Mouse (Mus musculus) spleen, adult 2 months (tissue): ENCODE measurements around the gene Thbs3. TPM values are rescaled to one million over a fixed set of nuclear protein-coding genes. Genes with fewer than 3 reads are reported as not detected.

Source experiments
- DNase-seq, 2 experiments: peaks; one replicate each; pipeline versions ENCODE4 v3.0.0 to v3.0.0-alpha.2; 2012 to 2021; ENCODE audit warnings: low spot score in 2 of 2, low read depth in 1 of 2
- H3K27ac ChIP-seq: fragments of 200-500 bp; 2 replicates; pipeline ENCODE4 v1.5.1; 2012; ENCODE audit warnings: low read length, inconsistent platforms; ENCODE audit not compliant: insufficient read depth
- H3K27me3 ChIP-seq: fragments of 200-500 bp; 2 replicates; pipeline ENCODE4 v1.6.1; 2012; ENCODE audit warnings: mild to moderate bottlenecking, moderate library complexity, low read length, inconsistent platforms; ENCODE audit not compliant: control insufficient read depth, insufficient read depth
- H3K36me3 ChIP-seq: fragments of 200-500 bp; 2 replicates; pipeline ENCODE4 v1.6.1; 2012; ENCODE audit warnings: mild to moderate bottlenecking, low read length, inconsistent platforms; ENCODE audit not compliant: control insufficient read depth, insufficient read depth
- H3K4me1 ChIP-seq: fragments of 200-500 bp; 2 replicates; pipeline ENCODE4 v1.6.1; 2011; ENCODE audit warnings: inconsistent platforms; ENCODE audit not compliant: control insufficient read depth, insufficient read depth, insufficient read length
- H3K4me3 ChIP-seq: fragments of 200-500 bp; 2 replicates; pipeline ENCODE4 v1.5.1; 2011; ENCODE audit warnings: mild to moderate bottlenecking, inconsistent platforms; ENCODE audit not compliant: insufficient read depth, insufficient read length; ENCODE audit errors: extremely low read depth
- CTCF ChIP-seq: fragments of 200-500 bp; IDR thresholded peaks from 2 replicates; pipeline ENCODE4 v1.5.1; 2011; ENCODE audit warnings: mild to moderate bottlenecking, inconsistent platforms; ENCODE audit not compliant: insufficient read depth, insufficient read length, insufficient replicate concordance; ENCODE audit errors: extremely low read depth
- POLR2A ChIP-seq: fragments of 200-500 bp; IDR thresholded peaks from 2 replicates; pipeline ENCODE4 v1.6.1; 2011; ENCODE audit warnings: low read depth, low read length, inconsistent platforms
- WGBS: fragments of 180-500 bp; shearing (Covaris S2); methylation state at CpG from one replicate; pipeline ENCODE4 v1.1.7; 2018; 5-methylcytosine and 5-hydroxymethylcytosine counted together
- polyA plus RNA-seq: library from polyadenylated mRNA; depleted of rRNA; stranded (reverse); fragments of >200 nt; gene quantifications from 2 replicates; pipeline ENCODE4 v1.2.3, GENCODE M21; 2012

The Thbs3 gene
- polyA plus RNA-seq, 1 experiment: 3.4 TPM

DNA sequence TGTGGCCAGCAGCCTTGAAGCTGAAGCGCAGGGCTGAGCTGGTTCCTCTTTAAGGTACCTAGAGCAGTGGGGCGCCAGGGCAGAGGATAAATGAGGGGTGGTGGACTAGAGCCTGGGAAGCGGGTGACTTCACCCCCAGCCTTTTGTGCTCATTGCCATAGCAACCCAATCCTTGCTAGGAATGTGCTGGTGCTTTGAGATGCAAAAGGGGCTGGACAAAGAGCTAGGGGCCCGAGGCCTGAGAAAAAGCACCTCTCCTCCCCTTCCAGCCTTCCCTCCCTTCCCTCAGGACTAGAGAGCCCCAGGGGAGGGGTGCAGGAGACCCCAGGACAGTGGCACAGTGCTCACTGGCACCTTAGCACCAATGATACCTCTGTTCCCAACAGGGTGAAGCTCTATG, 10.9 kb downstream of the Thbs3 start:
- no peak for DNase-seq
- 60% methylated on average over 4 of the region's 4 CpGs for WGBS
- TF ChIP-seq CTCF (no peak), POLR2A (no peak)
- Histone ChIP-seq H3K27ac (no peak overlapping the region), H3K36me3 (no peaks in the 10 kb centered on the region), H3K27me3 (peaks cover 8% of the 10 kb centered on the region; the same call in 1 of the 2 replicates), H3K4me1 (peaks cover 7% of the 10 kb centered on the region; the same call in 1 of the 2 replicates), H3K4me3 (no peak overlapping the region)

DNA sequence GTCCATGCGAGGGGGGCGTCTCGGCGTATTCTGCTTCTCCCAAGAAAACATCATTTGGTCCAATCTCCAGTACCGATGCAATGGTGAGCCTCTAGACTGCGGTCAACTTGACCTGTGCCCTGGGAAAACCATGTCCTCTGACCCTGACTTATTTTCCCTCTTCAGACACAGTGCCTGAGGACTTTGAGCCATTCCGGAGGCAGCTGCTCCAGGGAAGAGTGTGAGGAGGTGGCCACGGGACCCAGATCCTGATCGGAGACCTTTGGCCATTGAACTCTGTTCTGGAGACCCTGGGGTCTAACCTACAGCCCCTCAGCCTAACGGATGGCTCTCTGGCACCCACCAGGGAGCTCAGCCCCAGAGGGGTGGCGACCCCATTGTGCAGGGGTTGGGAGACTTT, 11.4 kb downstream of the Thbs3 start:
- H3K27ac ChIP-seq: no peak overlapping the region
- no peak for DNase-seq
- peaks cover 8% of the 10 kb centered on the region; the same call in 1 of the 2 replicates for H3K27me3 ChIP-seq
- peaks cover 9% of the 10 kb centered on the region; the same call in 1 of the 2 replicates for H3K4me1 ChIP-seq
- no peak overlapping the region for H3K4me3 ChIP-seq
- no peaks in the 10 kb centered on the region for H3K36me3 ChIP-seq
- WGBS: 90% methylated on average over 11 of the region's 11 CpGs
- TF ChIP-seq CTCF: no peak
- TF ChIP-seq POLR2A: no peak

DNA sequence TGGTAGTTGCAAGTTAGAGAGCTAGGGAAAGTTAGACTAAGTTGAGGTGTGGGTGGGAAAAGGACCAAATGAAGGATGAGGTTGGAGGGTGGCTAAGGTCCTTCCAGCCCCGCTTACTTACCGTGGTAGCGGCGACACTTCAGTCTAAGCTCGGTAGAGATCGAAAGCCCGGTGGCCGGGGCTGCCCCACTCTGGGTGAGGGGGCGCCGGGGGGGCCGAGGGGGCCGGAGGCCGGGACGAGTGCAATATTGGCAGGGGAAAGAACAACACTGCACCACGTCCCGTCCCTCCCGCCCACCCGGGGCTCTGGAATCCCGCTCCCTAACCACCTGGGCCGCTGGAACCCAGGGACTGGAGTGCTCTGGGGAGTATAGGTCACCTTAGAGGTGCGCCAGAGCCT, 11.9 kb downstream of the Thbs3 start, which contains the start of gene Mtx1:
Gene Mtx1 (minus strand): TSS at position 189 of the 400 bp plus-strand sequence.
- Histone ChIP-seq H3K36me3 (no peaks in the 10 kb centered on the region), H3K4me1 (peaks cover 14% of the 10 kb centered on the region; the same call in 1 of the 2 replicates), H3K4me3 (peak within 1 kb of the TSS; percentile 35; the same call in 1 of the 2 replicates), H3K27ac (no peak within 1 kb of the TSS), H3K27me3 (peaks cover 8% of the 10 kb centered on the region; the same call in 1 of the 2 replicates)
- TF ChIP-seq POLR2A (no peak), CTCF (no peak)
- DNase-seq: no peak
- 16% methylated on average over 21 of the region's 21 CpGs for WGBS

DNA sequence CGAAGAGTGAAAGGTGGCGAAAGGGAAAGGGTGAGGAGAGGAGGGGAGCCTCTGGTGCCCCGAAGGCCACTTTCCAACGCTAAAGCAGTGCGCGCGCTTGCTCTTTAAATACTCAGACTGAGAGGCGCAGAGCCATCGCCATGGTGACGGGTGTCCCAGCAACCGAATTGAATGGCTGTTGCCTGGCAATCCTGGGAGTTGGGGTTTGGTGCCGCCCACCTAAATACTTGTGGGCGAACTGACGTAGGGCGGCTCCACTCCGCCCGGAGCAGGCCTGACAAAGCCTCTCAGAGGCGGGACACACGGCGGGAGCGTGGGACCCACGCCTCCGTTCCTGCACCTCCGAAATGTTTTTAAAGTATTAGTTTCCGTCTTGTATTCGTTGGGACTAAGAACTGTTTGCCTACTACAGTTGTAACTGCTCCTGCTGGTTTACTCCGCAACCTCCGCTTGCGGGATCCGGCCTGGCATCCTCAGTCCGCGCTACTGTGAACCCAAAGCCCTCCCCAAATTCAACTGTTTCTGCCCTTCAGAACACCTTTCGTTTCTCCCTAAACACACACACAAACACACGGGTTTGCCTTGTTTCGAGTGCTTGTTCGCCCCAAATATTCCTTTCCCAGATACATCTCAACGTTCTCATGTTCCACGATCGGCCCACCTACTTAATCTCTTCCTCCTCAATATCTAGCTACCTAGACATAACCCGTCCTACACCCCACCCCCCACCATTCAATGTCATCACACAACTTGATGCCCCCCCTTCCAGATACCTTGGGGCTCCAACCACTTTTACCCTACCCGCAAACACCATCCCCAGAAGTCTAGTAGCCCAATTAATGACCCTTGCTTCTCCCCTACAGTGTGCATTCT, 12.6 kb downstream of the Thbs3 start:
- peak in 1 of 2 experiments; percentile 33 for DNase-seq
- H3K4me3 ChIP-seq: peak overlapping the region; percentile 35; the same call in 1 of the 2 replicates
- H3K27me3 ChIP-seq: peaks cover 8% of the 10 kb centered on the region; the same call in 1 of the 2 replicates
- peaks cover 15% of the 10 kb centered on the region; the same call in 1 of the 2 replicates for H3K4me1 ChIP-seq
- no peaks in the 10 kb centered on the region for H3K36me3 ChIP-seq
- no peak overlapping the region for H3K27ac ChIP-seq
- TF ChIP-seq POLR2A (no peak), CTCF (no peak)
- 5% methylated on average over 41 of the region's 41 CpGs for WGBS

DNA sequence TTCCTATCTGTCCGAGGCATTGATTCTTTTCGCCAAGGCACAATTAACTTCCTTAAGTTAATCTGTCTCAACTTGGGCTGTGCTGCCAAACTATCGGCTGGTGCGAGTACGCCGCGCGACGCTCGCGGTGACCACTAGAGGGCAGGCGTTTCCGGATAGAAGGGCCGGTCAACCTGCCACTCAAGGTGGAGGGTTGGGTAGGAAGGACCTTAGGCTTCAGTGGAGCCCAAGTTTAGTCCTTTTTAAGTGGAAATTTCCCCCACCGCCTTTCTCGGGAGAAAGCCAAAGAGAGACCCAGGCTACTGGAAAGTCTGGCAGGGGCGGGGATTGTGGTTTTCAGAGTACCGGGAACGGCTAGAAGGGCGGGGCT, 13.2 kb downstream of the Thbs3 start:
- H3K27ac ChIP-seq: no peak overlapping the region
- WGBS: under 1% methylated on average over 18 of the region's 20 CpGs
- peak overlapping the region; percentile 56 for H3K4me3 ChIP-seq
- no peaks in the 10 kb centered on the region for H3K36me3 ChIP-seq
- DNase-seq: peak; percentile 58 to 87
- TF ChIP-seq POLR2A: no peak
- TF ChIP-seq CTCF: peak; percentile 93
- H3K4me1 ChIP-seq: peaks cover 17% of the 10 kb centered on the region; the same call in 1 of the 2 replicates
- H3K27me3 ChIP-seq: peaks cover 8% of the 10 kb centered on the region; the same call in 1 of the 2 replicates

DNA sequence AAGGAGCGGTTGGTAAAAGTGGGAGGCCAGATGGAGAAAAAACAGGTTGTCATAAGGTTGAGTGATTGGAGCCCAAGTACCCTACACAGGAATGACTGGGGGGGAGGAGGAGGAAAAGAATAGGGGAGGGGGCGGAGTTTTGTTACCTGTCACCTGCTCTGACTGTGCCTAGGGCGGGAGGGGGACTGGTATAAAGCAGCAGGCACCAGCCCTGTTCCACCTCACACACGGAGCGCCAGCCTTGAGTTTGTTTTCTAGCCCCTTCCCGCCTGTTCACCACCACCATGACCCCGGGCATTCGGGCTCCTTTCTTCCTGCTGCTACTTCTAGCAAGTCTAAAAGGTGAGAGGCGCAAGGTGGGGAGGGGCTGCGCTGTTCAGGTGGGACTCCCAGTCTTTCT, 13.9 kb downstream of the Thbs3 start, which contains the start of gene Muc1:
Gene Muc1 (plus strand): TSS at position 222 of the 400 bp plus-strand sequence.
- Histone ChIP-seq H3K36me3 (no peaks in the 10 kb centered on the region), H3K4me1 (peaks cover 23% of the 10 kb centered on the region; the same call in 1 of the 2 replicates), H3K27ac (no peak within 1 kb of the TSS), H3K27me3 (peaks cover 8% of the 10 kb centered on the region; the same call in 1 of the 2 replicates), H3K4me3 (peak within 1 kb of the TSS; percentile 56)
- TF ChIP-seq CTCF (no peak), POLR2A (no peak)
- no peak for DNase-seq
- 68% methylated on average over 10 of the region's 10 CpGs for WGBS

DNA sequence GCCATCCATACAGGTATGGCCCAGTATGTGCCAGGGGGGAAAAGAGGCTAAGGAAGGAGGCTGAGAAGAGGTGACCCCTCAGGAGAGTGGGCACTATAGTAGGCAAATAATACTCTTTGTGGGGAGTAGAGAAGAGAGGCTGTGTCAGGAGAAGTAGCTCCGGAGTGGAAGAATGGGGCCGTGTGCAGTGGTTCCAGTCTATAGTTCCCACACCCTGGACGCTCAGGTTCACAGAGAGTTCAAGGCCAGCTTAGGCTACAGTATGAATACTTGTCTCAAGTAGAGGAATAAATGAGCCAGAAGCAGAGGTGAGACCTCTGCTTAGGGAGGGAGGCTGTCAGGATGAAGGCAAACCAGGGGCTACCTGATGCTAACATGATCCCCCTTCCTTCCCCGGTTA, 14.3 kb downstream of the Thbs3 start:
- no peak overlapping the region for H3K27ac ChIP-seq
- no peak overlapping the region for H3K4me3 ChIP-seq
- peaks cover 28% of the 10 kb centered on the region for H3K4me1 ChIP-seq
- WGBS: 87% methylated on average over 4 of the region's 4 CpGs
- no peaks in the 10 kb centered on the region for H3K36me3 ChIP-seq
- DNase-seq: no peak
- peaks cover 8% of the 10 kb centered on the region; the same call in 1 of the 2 replicates for H3K27me3 ChIP-seq
- no peak for TF ChIP-seq CTCF
- TF ChIP-seq POLR2A: no peak
